Mouse (Mus musculus): ENCODE measurements around the gene Nxf3.
A peak's percentile ranks its signal among the peaks of the same experiment; 100 is the strongest.

Nxf3 gene

DNA sequence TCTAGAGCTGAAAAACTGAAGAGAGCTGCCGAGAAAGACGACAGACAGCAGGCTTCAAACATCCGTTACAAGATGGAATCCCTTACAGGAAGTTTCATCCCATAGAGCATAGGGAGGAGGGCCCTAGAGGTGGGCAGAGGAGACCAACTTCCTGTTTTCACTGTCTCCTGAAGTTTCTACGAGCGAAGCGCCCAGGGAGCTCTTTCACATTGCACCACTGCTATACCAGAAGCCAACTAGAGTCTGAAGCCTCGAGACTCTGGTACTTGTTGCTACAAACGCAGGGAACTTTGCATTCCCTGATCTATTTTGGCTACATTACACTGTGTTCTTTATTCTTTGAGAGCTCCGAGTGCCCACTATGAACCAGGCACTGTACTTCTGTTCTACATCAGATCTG, at the start of gene Nxf3:
Nxf3 (minus strand) TSS at position 101 of the 400 bp plus-strand sequence.
- no peak for DNase-seq (ENCODE audit: low read depth, low spot score)

DNA sequence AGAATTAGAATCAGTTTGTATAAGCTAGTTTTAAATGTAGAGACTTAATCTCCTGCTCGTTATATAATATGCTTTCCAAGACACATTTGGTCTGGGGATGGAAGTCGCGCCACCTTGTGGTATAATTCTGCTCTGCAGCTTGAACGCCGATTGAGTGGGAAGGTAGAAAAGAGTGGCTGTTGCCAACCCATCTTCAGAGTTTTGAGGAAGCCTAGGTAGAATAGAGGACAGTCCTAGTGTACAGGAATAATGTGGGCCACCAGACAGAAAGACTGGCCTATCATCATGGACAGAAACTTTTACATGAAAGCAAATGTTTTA, 42.6 kb upstream of the Nxf3 start:
- peak; percentile 63 for DNase-seq (ENCODE audit: low read depth, low spot score)

DNA sequence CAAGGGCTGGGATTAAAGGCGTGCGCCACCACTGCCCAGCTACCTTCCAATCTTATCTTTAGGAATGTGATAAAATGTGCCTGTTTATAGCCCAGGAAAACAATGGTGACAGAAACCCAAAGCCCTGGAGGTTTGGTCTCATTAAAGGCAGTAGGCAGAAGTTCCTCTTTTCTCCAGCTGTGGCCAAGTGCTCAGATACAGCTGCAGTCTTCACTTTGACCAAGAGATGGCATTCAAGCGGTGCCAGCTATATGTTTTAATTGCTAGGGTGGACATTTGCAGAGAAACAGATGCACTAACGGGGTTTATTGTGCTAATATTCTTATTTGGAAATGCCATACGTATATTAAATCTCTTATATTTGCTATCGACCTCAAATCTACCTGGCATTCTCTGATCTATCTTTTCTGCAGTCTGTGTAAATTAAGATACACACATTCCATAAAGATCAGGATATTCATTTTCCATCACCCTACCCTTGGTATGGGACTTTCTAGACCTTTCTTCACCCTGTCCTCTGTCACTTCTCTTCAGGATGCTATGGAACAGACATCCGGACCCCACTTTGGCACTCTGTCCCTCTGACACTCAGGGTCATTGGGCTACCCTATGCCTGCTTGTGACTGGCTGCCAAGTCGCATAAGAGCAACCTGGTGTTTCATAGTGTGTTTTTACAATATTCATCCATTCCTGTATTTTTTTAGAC, 42.1 kb upstream of the Nxf3 start:
- peak; percentile 31 for DNase-seq (ENCODE audit: low read depth, low spot score)

DNA sequence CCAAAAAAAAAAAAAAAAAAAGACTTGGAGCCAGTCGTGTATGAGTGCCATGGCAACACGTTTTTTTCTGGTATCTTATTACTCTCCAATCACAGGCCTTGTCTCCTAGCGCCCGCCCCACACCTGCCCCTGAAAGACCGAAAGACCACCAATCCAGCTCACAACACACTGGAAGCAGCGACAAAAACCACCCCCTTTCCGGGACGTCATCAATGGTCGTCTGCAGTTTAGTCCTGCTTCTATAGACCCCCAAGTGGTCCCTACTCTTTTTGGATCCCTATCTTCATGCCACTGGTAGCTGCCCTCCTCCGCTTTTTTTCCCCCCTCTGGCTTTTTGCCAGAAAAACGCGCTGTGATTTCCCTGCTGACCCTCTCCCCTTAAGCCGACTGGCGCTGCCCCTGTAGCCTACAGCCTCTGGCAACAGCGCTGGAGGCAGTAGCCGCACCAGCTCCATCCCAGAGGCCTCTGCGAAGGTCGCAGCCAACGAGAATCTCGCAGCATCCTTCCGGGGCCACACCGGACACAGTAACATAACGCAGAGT, 30.4 kb upstream of the Nxf3 start:
- DNase-seq (ENCODE audit: low read depth, low spot score): peak; percentile 78

DNA sequence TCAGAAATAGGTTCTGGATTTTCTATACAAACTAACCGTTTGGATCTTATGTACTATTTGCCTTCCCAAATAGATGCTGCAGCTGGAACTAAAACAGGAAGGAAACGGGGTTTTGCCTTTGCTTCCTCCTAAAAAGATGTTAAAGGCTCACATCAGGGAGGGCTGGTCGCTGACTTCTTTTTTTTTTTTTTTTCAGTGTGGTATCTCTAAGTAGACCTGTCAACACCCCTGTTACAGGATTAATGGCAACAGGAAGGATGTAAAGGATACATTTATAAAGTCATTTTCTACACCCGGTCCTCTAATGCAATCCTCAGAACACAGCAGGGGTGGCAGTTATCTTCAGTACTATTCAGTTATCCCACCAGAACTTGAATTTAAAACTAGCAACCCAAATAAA, 30.0 kb upstream of the Nxf3 start:
- no peak for DNase-seq (ENCODE audit: low read depth, low spot score)

DNA sequence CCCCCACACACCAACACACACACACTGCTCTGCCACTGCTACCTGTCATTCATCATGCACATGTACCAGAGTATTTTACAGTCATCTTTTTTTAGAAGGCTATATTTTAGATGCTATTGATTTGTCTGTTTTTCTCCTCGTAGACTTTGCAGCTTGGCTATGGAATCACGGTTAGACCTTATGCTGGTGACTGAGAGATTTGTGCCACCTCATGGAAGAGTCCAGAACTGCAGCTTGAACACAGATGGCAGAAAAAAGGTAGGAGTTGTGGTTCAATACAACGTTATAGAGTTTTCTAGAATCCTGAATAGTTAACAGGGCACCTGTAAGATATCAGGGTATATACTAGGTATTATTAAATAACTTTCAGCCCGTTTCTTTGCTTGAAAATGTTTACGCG, 22.9 kb upstream of the Nxf3 start:
- DNase-seq (ENCODE audit: low read depth, low spot score): peak; percentile 50

DNA sequence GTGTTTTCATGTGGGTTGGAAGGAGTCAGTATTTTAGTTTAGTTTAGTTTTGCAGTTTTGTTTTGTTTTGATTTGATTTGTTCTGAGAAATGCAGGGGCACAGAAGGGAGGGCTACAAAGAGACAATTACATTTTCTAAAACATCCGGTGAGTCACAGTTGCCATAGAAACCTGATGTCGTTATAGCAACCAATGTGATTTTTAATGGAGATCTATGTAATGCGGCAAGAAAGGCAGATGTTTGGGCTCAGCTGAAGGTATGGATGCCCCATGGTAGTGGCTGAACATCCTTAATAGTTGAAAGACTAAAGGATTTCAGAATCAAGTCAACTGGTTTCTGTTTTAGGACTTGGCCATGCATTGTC, 19.7 kb upstream of the Nxf3 start:
- no peak for DNase-seq (ENCODE audit: low read depth, low spot score)

DNA sequence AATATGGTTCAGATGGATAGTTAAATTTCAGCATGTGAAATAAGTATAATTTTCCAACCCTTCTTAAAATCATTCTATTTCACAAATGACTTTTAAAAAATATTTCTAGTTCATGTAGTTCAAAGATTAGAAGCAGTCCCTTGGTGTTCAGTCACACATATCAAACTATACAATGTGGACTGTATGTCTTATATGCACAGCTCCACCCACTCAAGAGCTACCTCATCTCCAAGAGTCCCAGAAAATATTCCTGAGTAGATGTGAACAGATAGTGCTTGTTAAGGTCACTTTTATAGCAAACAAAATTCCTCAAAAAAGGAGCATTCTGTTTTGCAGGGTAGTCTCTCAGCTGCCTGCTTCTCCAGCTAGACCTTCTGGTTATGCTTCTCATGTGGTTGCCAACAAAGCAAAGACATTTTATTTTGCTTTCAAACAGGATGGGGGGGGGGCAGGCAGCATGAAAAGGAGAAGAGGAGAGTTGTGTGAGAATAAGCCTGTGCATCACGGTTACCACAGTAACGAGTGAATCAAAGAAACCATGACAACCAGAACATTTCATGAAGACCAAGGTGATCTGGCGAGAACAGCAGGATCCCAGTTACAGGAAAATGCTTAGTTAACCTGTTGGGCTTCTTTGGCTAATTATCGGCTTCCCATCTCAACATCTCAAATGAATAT, 19.1 kb upstream of the Nxf3 start:
- no peak for DNase-seq (ENCODE audit: low read depth, low spot score)

DNA sequence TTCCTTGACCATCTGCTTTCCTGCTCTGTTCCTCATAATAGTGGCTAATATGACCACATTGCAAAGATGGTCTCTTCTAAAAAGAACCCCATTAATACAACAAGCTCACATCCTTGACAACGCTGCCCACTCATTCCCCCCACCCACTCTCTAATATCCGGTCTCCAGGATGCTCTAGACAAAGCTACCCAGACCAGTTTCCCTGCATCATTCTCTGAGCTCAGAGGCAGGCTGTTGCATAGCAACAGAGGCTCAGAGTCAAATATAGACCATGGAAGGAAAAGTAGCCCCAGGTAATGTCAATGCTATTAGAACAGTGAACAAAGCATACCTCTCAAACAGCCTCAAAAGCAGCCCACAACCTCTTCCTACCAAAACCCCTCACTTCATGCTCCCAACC, 9.4 kb upstream of the Nxf3 start:
- no peak for DNase-seq (ENCODE audit: low read depth, low spot score)

DNA sequence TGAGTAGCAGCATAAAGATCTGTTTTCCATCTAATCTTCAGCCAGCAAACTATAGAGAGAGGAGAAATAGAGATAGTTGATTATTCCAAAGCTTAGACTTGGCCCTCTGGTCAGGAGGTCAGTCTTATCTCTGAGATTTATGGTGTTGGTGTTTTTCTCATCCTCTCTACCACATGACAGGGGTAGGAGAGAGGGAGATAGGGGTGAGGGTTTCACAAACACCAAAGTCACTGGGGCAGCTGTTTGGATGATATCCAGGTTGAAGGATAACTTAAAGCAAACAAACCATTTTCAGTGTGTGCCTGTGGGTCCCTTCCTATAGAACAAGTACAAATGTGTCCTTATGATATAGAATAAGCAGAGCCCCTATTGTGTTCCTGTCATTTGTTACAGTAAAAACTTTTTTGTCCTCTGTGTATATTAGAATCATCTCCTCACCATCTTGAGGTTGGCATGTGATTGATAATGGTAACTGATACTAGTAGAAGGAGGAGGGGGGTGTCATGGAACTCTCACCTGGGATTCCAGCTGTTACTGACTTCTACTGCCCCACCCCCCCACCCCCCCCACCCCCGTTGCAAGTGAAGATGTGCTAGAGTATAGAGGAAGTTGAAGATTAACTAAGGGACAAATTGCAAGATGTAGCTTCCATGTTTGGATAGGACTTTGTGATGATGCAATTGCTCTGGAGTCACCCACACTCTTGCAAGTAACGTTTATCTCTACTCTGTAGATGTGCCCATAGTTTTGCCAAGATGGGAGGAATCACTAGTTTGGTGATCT, 7.6 kb upstream of the Nxf3 start:
- no peak for DNase-seq (ENCODE audit: low read depth, low spot score)

DNA sequence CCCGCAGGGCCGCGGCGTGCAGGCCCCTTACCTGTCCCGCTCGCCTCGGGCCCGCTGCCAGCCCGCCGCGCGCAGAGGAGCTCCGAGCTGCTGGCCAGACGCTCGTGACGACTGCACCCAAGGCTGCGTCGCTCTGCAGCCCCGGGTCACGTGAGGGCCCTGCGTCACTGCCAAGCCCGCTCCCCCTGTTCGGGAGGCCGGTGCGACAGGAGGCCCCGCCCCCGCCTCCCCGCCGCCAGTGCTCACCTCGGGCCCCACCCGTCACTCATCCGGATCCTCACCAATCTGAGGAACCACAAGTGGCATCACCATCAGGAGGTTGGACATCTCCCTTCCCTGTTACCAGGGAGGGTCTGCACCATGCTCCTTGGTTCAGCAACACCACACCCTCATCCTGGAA, 17.0 kb downstream of the Nxf3 start, which contains the start of gene Bex2:
Bex2 (minus strand) TSS at position 217 of the 400 bp plus-strand sequence.
- peak; percentile 30 for DNase-seq (ENCODE audit: low read depth, low spot score)

DNA sequence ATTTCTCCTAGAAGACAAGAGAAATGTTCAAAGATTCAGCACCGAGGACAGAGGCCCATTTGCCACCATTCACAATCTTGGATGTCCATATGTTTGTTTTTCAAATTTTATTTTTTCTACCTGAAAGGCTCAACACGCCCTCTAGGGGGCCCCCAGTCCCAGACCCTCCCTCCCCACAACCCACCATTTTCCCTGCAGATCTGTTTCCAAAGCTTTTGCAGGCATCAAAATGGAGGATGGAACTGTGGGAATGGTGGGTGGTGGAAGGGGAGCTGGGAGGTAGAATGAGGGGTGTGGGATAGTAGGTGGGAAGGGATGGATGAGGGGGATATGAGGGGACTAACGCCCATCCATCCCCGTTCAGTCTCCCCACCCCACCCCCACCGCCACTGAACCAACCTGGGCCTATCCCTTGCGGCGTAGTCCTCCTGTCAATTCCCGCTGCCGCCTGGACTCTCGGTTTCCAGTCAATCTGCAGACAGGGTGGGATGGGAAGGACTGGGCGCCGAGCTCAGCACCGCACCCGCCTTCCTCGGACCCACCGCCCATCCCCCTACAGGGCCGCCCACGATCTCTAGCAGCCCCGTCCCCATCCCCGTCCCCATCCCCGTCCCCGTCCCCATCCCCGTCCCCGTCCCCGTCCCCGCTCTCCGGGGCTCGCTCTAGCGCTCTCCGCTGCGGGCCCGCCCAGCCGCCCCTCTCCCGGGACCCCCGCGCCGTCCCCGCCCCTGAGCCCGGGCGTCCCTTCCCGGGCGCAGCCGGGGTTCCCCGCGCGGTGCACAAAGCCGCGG, 17.7 kb downstream of the Nxf3 start:
- peak; percentile 54 for DNase-seq (ENCODE audit: low read depth, low spot score)

DNA sequence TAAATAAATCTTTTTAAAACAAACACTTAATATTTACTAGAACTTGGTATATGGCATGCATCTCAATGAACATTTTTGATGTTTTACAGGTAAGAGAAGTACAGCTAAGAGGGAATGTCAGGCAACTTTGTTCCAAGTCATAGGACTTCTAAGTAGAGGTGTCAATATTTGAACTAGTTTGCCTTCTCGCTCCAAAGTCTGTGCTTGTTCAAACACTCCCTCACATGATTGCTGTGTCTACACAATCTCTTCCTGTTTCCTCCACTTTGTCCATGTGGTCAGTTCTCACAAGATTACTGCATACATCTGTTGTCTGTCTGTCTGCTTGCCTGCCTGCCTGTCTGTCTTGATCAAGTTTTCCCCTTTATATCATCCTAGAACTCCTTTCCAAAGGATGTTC, 24.4 kb downstream of the Nxf3 start:
- DNase-seq (ENCODE audit: low read depth, low spot score): no peak

DNA sequence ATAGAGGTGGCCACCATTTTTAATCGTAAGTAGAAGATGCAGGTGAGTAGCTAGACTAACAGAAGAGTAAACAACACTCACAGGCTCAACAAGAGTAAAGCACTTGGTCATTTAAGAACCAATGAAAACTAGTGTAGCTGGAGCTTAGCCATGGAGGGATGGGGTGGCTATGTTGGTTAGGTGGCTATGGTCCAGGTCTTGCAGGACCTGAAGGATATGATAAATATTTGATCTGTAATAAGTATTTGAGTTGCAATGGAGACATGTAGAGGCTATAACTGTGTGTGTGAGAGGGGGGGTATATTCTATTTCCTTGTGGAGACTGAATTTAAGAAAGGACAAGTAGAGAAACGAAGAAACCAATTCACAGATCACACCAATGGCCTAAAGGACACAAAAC, 33.8 kb downstream of the Nxf3 start:
- no peak for DNase-seq (ENCODE audit: low read depth, low spot score)

DNA sequence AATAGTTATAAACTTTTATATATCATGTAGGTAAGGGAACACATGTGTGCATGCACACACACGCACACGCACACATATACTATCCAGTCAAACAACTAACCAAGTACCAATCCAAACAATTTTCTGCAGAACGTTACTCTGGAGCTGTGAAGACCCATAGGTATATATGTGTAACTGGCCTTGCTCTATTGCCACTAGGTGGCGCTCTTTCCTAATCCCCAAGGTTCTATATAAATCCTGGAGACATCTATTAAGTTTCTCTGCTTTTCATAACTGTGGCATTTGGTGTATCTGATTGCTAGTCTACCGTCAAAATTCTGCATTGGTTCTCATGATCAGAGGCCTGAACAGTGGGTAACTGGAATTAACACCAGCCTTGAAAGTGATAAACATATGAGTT, 37.5 kb downstream of the Nxf3 start:
- DNase-seq (ENCODE audit: low read depth, low spot score): peak; percentile 66

DNA sequence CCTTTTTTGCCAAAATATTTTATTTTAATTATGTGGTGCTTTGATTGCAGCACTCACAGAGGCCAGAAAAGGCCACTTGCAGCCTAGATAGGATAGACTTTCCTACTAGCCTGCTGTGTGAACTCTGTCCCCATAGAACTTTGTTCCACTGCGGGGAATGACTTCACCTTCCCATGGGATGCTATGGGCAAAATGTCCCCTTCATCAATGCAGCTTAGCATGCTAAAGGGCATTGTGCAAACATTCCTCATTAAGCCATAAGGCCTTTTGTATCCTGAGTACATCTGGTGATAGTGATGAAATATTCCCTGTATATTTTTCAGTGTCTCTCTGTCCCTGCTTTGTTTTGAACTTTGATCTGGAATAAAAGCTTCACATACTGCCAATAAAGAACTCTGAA, 41.3 kb downstream of the Nxf3 start:
- no peak for DNase-seq (ENCODE audit: low read depth, low spot score)

DNA sequence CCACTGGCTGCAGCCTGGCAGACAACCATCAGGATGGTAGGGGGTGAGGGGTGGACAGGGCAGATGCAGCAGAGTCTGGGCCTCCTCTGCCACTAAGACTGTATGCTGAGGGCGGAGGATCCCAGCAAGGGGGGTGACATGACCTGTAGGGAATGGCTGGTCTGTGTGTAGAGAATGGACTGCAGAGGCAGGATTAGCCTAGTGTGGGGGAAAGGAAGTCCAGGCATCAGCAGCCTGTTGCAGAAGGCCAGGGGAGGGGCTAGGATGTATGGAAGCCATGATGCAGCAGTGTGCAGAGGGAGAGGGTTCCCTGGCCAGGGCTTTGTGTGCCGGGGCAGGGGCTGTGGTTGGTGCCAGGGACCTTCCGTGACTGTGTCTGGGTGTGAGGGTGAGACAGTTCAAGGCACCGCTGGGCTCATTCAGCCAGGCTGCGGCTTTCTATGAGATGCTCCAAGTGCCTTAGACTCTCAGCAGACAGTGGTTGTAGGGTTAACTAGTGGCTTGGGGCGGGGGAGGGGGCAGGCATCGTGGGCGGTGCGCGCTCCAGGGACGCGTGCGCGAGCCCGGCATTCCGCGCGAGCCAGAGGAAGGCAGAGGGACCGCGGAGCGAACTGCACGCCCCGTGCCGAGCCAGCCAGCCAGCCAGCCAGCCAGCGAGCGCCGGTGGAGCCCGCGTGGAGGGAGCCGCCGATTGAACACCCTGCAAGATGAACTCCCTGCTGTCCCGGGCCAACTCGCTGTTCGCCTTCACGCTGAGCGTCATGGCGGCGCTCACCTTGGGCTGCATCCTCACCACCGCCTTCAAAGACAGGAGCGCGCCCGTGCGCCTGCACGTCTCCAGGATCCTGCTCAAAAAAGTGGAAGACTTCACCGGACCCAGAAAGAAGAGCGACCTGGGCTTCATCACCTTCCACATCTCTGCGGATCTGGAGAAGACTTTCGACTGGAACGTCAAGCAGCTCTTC, 52.0 kb downstream of the Nxf3 start, which contains the start of gene Arxes1:
Arxes1 (plus strand) TSS at position 569 of the 965 bp plus-strand sequence.
- peak; percentile 28 for DNase-seq (ENCODE audit: low read depth, low spot score)

DNA sequence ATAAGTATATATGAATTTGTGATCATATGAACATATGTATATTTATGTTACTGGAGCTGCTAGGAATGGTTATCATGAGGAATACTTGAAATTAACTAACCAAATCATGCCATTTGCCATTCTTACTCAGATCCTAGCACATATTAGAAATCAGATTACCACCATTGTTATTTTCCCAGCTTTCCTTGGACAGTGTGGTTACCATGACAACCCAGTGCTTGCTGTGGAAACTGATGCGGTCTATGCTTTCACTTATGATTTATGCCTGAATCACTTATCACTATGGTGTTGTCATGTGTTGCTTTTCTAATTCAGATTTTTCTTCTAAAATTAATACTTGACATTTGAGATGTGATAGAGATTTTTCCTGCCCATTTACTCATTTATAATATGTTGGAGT, 54.7 kb downstream of the Nxf3 start:
- no peak for DNase-seq (ENCODE audit: low read depth, low spot score)
